Mouse (Mus musculus) embryo, embryonic 10 days (tissue): ENCODE measurements around the gene Zfp444.

Experiments
- DNase-seq: peaks from one replicate; pipeline ENCODE4 v3.0.0-alpha.2; 2015; ENCODE audit warnings: low spot score

Zfp444 gene

DNA sequence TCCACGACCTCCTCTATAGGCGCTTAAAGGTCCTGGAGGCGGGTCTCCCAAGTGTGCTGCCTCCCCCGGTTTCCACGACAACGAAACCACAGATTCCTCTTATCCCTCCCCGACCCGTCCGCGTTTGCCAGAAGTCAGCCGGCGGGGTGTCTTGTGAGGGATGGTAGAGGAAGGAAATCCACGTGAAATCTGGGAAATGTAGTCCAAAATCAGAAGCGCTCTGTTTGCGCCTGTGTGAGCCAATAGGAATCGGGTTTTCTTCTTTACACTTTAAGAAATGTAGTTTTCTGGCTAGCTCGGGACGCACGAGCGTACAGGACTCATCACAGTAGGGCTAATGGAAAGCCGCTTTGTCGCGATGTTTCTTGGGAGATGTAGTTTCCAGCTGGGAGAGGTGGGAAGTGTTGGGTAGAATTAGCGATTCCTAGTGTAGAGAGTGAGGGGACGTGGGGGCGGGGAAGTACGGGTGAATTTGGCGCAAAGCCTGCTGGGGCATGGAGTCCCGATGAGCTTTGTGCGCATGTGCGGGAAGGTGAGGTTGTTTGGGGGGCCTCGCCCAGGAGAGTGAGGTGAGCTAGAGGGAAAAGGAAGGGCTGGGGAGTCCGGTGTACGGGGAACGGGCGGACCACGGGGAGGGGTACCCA is at the start of gene Zfp444:
Zfp444 (plus strand) TSS at position 221 of the 644 bp plus-strand sequence.
- DNase-seq: peak; percentile 97

DNA sequence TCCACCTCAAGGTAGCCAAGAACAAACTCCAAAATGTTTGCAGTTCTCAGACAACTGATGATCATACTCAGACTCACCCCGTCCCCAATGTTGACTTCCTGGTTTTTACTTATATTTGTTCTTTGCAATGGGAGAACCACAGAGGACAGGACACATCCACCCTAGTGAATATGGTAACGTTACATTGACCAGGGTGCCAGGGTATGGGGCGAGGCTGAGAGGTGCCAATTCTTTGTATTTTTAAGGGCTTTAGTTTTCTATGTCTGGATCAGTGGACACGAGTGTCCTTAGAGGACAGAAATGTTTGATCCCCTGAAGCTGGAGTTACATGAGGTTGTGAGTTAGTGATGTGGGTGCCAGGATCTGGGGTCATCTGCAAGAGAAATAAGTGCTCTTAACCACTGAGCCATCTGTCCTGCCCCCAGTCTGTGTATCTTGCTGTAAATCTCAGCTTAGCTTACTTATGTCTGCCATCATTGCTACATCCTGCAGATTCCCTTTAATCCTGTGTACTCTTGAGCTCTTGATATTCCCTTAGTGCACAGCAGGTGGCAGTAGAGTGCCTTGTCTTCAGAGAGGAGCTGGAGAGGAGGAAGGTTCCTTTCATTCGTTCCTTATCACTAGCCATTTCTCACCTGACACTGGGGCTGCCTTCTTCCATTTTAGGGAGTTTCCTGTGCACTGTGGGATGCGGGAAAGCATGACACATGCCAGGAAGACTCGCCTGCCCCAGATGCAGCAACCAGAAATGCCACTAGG is 45.2 kb upstream of the Zfp444 start:
- DNase-seq: peak; percentile 90

DNA sequence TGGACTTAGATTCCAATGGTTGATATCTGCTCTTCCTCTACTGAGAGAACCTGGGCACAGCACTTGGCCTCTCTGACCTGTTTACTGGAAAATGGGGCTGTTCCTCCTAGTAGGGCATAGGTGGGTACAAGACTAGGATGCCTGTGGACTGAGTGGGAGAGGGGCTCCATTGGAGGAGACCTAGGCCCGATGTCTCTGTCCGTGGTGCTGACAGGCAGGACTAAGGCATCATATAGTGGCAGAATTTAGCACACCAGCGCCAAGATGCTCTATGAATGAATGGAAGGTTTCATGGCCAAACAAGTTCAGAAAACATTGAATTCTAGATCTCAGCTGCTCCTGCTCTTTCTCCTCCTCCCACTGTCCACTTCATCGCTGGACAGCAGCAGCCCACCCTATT is 41.7 kb upstream of the Zfp444 start:
- peak; percentile 50 for DNase-seq

DNA sequence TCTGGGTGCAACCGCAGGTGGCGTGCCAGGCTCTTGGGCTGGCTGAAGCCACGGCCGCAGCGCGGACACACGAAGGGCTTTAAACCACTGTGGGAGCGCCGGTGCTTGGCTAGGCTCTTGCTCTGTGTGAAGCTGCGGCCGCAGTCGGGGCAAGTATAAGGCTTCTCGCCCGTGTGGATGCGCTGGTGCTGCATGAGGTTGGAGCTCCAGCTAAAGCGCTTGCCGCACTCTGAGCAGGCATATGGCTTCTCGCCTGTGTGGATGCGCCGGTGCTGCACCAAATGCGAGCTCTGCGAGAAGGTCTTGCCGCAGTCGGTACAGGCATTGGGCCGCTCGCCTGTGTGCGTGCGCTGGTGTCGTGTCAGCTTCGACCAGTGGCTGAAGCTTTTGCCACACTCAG is 39.4 kb upstream of the Zfp444 start:
- DNase-seq: no peak

DNA sequence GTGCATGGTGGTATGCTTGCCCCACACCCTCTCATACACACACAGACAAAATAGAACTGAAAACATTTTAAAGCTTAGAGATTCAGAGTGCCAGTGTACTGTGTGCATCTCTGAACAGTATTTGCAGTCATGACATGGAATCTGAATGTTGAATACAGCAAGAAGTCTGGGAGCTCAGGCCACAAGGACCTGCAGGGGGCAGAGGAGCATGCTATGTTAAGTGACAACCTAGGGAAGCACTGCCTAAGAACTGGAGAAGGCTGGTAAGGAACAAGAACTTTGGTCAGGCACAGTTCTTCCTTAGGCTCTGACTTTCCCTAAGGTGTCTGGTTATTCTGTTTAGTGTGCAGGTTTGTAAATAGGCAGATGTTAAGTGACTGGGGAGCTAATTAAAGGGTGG is 35.5 kb upstream of the Zfp444 start:
- no peak for DNase-seq

DNA sequence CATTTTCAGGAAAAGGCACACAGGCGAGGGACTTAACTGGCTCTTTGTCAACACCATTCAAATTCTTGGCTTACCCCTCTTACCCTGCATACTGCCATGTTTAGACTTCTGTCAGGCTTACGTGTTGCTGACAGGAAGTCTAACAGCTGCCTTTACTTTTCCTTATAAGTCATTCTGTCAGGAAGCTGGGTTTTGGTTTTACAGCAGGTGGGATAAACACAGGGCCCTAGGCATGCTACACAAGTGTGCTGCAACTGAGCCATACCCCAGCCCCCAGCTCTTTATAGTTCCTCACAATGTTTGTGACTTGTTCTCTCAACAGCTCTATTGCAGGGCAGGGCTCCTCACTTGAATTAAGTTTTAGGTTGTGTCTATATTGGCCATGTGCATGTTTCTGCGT is 32.7 kb upstream of the Zfp444 start:
- DNase-seq: no peak

DNA sequence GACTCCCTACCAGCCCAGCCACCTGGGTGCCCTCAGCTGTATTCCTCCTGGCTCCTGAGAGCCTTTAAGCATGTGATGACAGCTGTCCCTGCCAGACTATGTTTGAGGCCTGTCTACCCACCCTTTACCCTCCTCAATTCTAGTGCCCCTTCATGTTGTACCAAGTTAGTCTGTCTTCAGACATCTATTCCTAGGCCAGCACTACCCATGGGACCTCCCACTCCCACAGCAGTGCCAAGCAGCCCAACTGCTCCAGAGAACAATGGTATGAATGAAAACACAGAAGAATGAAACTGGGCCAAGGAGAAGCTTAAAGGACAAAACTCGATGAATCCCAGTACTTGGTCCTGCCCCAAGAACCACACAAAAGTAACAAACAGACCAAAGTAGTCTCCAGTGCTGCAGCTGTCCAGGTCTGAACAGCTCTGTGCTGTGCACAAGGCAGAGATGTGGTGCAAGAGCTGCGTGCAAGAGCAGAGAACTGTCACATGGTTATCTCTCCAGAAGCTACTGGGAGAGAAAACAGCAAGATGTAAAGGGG is 28.0 kb upstream of the Zfp444 start:
- no peak for DNase-seq

DNA sequence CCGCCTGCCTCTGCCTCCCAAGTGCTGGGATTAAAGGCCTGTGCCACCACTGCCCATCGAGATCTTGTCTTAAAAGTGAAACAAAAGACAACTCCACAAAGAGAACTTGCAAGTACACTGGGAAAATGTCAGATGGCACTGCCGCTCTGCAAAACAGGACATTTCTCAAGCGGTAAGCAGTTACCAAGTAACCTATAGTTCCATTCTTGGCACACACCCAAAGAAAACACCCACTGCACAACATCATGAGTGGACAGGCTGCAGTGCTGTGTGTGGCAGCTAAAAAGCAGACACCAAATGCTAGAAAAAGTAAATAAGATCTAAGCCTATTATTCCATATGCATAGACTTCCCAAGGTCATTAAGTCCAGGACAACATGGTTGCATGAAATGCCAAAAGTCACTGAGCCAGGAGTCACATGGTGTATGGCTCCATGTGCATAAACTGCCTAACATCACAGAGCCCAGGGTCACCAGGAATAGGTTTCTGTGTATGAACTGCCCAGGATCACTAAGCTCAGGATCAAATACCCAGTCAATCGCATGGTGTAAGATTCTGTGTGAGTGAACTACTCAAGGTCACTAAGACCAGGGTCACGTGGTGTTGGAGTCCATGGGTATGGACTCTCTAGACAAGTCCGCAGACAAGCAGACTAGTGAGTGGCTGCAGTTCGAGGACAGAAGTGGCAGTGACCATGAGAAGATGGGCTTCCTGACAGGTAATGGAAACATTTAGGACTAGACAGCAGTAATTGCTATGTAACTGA is 26.4 kb upstream of the Zfp444 start:
- no peak for DNase-seq

DNA sequence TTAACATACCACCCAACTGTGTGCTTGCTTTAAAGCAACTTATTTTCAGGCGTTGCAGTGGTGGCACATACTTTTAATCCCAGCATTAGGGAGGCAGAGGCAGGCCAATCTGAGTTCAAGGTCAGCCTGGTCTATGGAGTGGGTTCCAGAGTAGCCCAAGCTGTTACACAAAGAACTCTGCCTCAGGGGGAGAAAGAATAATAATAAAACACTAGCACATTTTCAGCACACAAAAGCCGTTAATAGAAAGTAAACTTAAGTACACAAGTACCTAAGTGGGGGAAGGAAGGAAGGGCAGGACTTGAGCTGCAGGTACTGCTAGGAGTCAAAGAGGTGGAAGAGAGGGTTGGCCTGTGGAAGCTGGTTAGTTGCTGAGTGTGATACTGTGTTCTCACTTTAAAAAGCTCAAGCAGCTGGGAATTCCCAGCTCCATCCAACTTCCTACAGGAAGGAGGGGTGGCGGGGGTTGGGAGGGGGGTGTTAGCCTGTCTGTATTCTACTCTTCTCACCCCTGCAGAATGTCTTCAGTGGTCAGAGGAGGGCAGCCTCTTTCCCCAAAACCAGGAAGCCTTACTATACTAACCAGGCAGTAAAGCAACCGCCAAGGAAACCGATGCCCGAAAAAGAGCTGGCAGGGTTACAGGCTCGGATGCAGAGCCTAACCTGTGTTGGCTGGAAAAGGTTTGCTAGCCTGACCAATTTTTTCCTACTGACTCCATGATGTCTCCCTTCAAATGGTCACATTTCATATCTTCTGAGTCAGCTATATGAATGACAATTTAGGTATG is 25.6 kb upstream of the Zfp444 start:
- no peak for DNase-seq

DNA sequence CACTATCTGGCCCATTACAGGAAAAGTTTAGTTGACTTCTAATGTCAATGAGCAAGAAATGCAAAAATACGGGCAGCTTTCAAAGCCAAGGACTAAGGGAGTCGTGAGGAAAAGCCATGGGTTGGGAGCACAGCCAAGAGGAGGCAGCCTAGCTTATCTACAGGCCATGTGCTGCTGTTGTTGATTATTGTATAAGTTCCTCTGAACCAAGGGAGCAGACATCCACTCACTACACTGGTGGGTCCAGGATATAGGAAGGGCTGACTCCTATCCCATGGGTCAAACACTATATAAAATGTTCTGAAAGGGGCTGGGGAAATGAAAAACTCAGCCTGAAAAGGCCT is 25.1 kb upstream of the Zfp444 start:
- no peak for DNase-seq

DNA sequence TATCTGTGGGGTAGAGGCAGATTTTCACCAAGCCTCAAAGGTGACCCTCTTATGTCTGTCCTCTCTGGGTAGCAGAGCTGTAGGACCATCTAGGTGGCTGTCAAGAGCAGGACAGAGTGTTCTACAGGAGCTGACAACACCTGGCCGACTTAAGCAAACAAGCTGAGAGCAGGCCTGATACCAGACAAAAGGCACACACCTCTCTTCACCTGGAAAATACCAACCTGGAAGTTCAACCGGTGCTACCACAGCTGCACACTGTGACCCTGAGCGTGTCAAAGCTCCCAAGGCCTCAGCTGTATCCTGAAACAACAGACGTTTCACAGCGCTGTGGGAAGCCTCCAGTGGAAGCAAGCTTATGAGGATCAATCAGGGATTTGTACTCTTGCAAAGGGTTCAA is 24.3 kb upstream of the Zfp444 start:
- DNase-seq: no peak

DNA sequence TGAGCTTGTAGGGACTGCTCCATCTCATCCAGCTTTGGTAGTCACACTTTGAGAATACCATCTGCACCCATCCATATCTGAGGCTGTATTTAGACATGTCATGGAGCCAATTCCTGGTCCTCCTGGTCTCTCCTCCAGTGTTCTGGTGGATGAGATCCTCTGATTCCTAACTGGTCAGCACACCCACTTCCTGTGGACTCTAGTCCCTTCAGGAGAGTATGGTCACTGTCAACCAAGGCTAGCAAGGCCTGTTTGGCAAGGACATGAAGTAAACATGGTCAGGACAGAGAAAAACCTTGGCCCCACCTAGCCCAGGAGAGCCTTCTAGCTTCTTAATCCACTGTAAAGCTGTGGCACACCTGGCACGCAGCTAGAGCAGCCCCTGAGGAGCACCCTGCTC is 20.8 kb upstream of the Zfp444 start:
- DNase-seq: no peak

DNA sequence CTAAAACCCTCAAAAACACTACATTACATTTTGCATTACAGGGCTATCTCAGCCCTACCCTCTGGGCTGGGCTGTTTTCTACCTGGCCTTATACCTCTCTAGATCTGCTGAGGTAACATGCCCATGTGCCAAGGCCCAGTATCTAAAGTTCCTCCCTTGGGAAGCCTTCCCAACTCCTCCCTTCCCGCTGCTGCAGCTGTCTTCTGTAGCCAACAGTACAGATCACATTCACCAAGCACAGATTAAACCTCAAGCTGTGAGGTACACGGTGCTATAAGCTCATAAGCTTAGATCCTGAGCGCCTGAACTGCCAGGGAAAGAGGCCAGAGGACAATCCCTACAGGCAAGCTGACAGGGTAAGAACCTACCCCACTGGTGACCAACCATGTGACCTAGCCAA is 20.0 kb upstream of the Zfp444 start:
- DNase-seq: no peak

DNA sequence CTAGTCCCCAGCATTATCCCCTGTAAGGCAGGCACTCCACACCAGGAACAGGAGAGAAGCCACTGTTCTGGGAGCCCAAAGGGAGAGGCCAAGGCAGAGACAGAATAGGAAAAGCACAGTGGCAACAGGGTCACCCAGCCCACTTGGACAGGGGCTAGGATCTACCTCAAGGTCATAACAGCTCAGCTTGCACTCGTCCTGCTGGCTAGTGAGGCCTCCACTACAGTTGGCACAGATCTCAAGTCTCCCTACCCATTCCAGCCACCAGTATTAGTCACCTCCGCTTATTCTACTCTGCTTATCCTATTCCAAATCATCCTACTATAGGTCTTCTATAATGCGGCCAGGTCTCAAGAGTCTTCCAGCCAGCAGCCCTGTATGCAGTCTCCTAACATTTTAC is 18.9 kb upstream of the Zfp444 start:
- no peak for DNase-seq

DNA sequence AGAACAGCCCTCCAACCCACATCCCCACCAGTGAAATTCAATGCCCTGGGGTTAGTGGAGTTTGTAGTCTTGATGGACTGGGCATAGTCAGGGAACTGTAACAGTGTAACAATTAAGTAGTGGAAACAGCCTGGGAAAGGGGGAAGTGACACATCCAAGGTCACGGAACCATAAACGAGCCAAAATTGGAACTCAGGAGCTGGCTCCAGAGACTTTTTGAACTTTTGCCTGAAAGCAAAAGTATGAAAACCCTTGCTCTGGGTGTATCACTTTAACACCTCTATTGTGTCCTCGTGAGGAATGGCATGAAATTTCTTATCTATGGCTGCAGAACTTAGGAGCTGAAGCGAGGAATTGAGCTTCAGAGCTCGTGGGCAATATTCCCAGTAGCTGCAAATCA is 17.9 kb upstream of the Zfp444 start:
- DNase-seq: no peak

DNA sequence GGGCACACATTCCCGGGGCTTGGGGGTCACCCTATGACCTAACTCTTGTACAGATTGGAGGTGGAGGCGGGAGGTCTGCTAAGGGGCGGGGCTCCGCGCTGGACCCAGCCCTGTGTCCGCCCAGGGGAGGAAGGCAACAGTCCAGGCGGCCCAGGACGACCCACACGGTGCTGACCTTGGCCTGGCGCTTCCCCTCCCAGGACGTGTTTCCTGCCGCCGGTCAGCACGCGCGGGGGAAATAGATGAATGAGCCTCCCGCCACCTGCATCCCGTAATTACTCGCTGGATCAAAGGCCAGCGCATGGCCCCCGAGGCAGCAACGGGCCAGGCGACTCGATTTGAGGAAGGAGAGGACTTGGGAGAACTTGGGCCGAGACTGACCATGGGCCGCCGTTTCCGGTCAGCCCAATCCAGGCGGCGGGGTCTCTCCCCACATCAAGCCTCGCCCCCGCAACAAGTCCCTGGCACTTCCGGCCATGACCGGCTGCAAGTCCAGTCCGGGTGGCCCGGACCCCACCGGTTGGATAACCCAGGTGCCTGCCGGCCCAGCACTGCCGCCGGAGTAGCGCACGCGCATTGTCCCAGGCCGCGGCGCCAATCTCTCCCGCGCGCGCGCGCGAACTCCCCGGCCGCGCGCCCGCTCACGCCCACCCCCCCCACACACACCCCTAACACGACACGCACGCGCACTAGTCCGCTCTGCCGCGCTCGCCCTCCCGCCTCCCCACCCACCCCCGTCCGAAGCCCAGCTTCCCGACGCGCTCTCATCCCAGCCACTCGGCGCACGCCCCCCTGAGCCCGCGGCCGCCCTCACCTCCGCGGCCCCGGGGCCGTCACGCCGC is 16.8 kb upstream of the Zfp444 start:
- DNase-seq: peak; percentile 85

DNA sequence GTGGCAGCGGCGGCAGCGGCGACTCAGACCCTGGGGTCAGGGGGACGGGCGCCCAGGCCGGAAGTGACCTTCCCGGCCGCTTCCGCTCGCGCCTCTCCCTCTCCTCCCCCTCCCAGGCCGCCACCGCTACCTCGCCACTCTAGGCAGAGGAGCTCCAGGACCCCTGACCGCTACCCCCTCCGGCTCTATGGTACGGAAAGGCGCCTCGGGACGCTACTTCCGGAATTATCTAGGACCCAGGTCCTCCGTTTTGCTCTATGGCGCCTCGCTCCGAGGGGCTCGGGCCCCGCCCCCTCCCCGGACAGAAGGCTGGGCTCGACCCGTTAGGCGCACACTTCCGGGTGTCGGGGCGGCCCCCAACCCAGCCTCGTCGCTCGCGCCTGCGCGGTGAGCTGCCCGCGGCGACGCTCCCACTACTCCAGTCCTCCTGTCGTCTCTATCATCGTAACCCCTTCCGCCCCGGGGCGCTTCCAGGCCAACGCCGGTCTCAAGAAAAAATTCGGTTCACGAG is 16.1 kb upstream of the Zfp444 start, which contains the start of gene Zfp787:
Zfp787 (minus strand) TSS at position 97 of the 511 bp plus-strand sequence.
- DNase-seq: peak; percentile 95

DNA sequence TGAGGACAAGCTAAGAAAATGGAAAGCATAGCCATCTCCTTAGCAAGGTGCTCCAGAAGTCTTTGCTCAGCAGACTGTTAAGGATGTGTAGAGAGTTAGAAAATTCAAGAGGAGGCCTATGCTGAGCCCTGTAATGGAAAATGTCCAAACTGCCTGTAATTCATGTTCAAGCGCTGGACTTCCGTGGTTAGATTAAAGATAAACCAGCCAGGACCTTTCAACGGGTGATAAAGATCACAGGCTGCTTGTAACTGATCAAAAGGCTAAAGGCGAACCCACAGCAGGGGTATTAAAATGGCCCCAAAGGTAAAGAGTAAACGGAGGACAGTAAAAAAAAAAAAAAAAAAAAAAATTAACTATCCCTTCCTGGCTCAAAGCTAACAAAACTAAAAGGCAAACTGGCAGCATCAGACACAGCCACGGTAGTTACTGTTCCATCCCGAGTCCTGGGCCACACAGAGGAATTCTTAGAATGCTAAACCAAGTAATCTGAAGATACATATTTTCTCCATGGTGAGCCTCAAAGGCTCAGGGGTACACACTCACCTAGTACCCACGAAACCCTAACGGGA is 15.0 kb upstream of the Zfp444 start:
- DNase-seq: no peak

DNA sequence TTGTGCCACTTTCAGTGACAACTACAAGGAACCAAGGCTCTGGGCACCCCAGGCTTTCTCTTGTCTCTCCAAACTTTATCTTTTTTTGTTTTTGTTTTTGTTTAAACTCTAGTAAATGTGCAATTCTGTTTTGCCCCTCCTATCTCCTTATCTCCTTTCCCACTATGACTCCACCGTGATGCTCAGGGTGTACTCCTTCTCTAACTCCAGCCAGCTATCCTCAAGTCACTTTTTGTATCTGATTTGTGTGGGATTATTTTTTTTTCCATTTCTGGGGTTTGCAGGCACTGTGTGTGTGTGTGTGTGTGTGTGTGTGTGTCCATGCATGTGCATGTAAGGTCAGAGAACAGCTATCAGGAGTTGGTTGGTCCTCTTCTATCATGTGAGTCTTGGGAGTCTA is 14.5 kb upstream of the Zfp444 start:
- DNase-seq: no peak

DNA sequence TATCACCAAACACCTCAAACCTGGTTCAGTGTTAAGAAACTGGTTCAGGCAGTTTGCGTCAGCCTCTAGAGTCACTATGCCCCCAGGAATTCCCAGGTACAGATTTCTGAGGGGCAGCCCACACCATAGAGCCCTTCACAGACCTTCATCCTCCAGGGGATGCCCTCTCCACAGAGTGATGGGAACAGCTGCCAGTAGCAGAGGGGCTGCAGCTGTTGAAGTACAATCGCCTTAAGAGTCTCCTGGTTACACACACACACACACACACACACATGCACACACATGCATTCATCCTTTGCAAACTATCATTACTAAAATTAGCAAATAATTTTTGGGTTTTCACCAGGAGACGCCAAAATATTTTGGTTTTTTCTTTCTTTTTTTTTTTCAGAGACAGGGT is 12.4 kb upstream of the Zfp444 start:
- no peak for DNase-seq

DNA sequence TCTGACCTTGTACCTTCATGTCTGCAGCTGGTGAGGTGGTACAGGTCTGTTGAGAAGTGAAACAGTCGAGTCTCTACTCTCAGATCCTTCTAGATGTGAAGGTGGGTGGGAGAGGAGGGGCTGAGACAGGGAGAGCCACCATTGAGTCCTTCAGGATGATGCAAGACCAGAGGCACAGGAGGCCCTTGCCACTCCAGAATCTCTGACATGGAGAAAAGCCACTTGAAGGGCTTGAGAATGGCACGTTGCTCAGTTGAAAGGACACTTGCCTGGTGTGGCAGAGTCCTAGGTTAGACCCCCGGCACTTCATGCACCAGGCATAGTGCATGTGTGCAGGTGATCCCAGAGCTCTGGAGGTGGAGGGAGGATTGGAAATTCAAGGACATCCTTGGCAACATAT is 10.5 kb upstream of the Zfp444 start:
- DNase-seq: no peak
